Mouse (Mus musculus): ENCODE measurements around the gene Mon2. TPM values are rescaled to one million over a fixed set of nuclear protein-coding genes. Genes with fewer than 3 reads are reported as not detected.

The Mon2 gene
- total and polyA plus RNA-seq, 3 experiments: 33.8 to 38.6 TPM; not detected in 1

DNA sequence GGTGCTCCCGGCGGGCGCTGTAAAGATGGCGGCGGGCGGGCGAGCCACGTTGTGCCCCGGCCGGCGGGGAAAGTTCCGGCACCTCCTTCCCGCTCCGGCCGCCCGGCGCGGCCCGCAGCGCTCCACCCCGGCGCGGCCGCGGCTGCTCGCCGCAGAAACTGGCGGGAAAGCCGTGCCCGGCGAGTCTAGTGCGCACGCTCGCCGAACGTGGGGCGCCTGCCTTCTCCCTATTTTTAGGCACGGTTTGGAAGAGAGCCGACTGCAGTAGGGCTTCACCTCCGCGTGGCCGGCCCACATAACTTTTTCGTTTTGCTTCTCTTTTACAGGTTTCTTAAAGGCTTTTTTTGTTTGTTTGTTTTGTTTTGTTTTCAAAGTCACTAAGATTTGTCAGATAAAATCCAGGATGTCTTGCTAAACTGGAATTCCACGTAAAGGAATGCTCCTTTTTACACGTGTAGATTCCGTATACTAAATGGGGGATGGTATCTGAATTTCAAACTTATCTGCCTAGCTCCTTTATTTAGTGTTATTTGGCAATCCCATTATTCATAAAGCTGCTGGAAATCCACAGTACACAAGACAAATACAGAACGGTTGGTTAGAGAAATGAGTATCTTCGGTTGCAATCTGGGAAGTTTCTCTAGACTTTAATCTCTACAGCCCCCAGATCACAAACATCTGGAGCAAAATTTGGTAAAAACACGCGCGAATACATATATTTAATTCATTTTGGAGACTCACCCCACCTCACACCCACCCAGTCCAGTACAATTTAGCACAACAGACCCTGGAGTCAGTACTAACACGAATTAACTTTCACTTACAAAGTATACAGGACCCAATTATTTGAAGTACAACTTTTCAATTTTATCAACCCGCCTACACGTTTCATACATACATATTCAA is 89.7 kb downstream of the Mon2 start:
- Histone ChIP-seq H3K4me1 (ENCODE audit: control insufficient read depth in 1 of 2, insufficient read depth in 2 of 2, low read length in 2 of 2) (peaks cover 4 to 14% of the 10 kb centered on the region in 2 experiments; a peak in 3 of 4 replicates), H3K36me3 (ENCODE audit: control insufficient read depth in 1 of 2, insufficient read depth in 2 of 2, low read length in 2 of 2) (peaks cover 0 to 23% of the 10 kb centered on the region in 2 experiments; a peak in 2 of 4 replicates), H3K9me3 (replicated peaks; ENCODE audit: insufficient read depth, low read length) (no peaks in the 10 kb centered on the region), H3K27me3 (ENCODE audit: control insufficient read depth in 1 of 2, insufficient read depth in 2 of 2, low read length in 2 of 2) (no peaks in the 10 kb centered on the region), H3K4me3 (ENCODE audit: control insufficient read depth in 1 of 2, insufficient read depth in 1 of 2, low read depth in 2 of 2, low read length in 2 of 2) (peak overlapping the region; percentile 62 to 63), H3K27ac (ENCODE audit: control insufficient read depth, low read depth, low read length) (peak overlapping the region; percentile 98), H3K79me2 (ENCODE audit: control insufficient read depth, insufficient read depth, low read length, poor library complexity) (peaks cover 29% of the 10 kb centered on the region), H3K9ac (ENCODE audit: control insufficient read depth, low read depth, low read length, poor library complexity, severe bottlenecking) (peak overlapping the region; percentile 96)
- peak; percentile 87 for DNase-seq (ENCODE audit: low read depth, low spot score)
- TF ChIP-seq NRF1 (IDR thresholded peaks at IDR 0.05; ENCODE audit: insufficient read depth, low read depth, low read length, poor library complexity, severe bottlenecking): peak; percentile 74
- no peak for TF ChIP-seq ELF1 (IDR thresholded peaks at IDR 0.05; ENCODE audit: low read depth, low read length)
- no peak; the same call in 1 of the 2 replicates for TF ChIP-seq BHLHE40 (IDR thresholded peaks at IDR 0.05; ENCODE audit: borderline replicate concordance, low read depth, low read length)
- no peak for TF ChIP-seq ZKSCAN1 (IDR thresholded peaks at IDR 0.05; ENCODE audit: low read depth, low read length)
- no peak for TF ChIP-seq EP300 (IDR thresholded peaks at IDR 0.05; ENCODE audit: low read depth in 1 of 2, low read length in 2 of 2)
- TF ChIP-seq MAZ (IDR thresholded peaks at IDR 0.05; ENCODE audit: low read depth, low read length): peak; percentile 46; the same call in 1 of the 2 replicates
- TF ChIP-seq POLR2AphosphoS2 (IDR thresholded peaks at IDR 0.05; ENCODE audit: low read length): peak; percentile 66; the same call in 1 of the 2 replicates
- no peak; the same call in 1 of the 2 replicates for TF ChIP-seq MXI1 (IDR thresholded peaks at IDR 0.05; ENCODE audit: low read depth, low read length)
- peak; percentile 8; the same call in 1 of the 2 replicates for TF ChIP-seq NELFE (IDR thresholded peaks at IDR 0.05; ENCODE audit: low read depth, low read length)
- no peak for TF ChIP-seq CTCF (IDR thresholded peaks at IDR 0.05 in 2 of 3, conservative IDR thresholded peaks at IDR 0.05 in 1 of 3; ENCODE audit: control insufficient read depth in 1 of 3, insufficient read depth in 1 of 3, low read depth in 2 of 3, low read length in 3 of 3, poor library complexity in 1 of 3, severe bottlenecking in 1 of 3)
- peak; percentile 62 to 84; a peak in 3 of 4 replicates for TF ChIP-seq POLR2A (IDR thresholded peaks at IDR 0.05; ENCODE audit: control insufficient read depth in 1 of 2, insufficient read depth in 1 of 2, low read depth in 1 of 2, low read length in 2 of 2, poor library complexity in 1 of 2)
- no peak for TF ChIP-seq MAFK (IDR thresholded peaks at IDR 0.05; ENCODE audit: borderline replicate concordance, low read depth, low read length)
- TF ChIP-seq USF1 (IDR thresholded peaks at IDR 0.05; ENCODE audit: low read depth, low read length): no peak
- TF ChIP-seq ZMIZ1 (IDR thresholded peaks at IDR 0.05; ENCODE audit: low read depth, low read length): peak; percentile 10; the same call in 1 of the 2 replicates
- no peak for TF ChIP-seq RCOR1 (IDR thresholded peaks at IDR 0.05; ENCODE audit: low read depth, low read length)
- TF ChIP-seq ZC3H11A (IDR thresholded peaks at IDR 0.05; ENCODE audit: low read depth, low read length): no peak
- TF ChIP-seq E2F4 (IDR thresholded peaks at IDR 0.05; ENCODE audit: borderline replicate concordance, low read depth, low read length): peak; percentile 60; the same call in 1 of the 2 replicates
- no peak for TF ChIP-seq GABPA (IDR thresholded peaks at IDR 0.05; ENCODE audit: low read depth, low read length)
- no peak for TF ChIP-seq JUND (IDR thresholded peaks at IDR 0.05; ENCODE audit: low read depth, low read length)
- TF ChIP-seq MAX (IDR thresholded peaks at IDR 0.05; ENCODE audit: low read length): peak; percentile 61; the same call in 1 of the 2 replicates
- no peak for TF ChIP-seq POLR2AphosphoS5 (IDR thresholded peaks at IDR 0.05; ENCODE audit: borderline replicate concordance, low read depth, low read length)
- no peak for TF ChIP-seq ZNF384 (IDR thresholded peaks at IDR 0.05; ENCODE audit: low read depth, low read length)
- no peak for TF ChIP-seq USF2 (IDR thresholded peaks at IDR 0.05; ENCODE audit: borderline replicate concordance in 1 of 2, insufficient read depth in 1 of 2, low read depth in 1 of 2, low read length in 2 of 2)
- TF ChIP-seq SMC3 (IDR thresholded peaks at IDR 0.05; ENCODE audit: low read depth, low read length): no peak
- TF ChIP-seq CHD2 (IDR thresholded peaks at IDR 0.05; ENCODE audit: low read length): no peak
- TF ChIP-seq TCF12 (IDR thresholded peaks at IDR 0.05; ENCODE audit: low read depth, low read length): no peak; the same call in 1 of the 2 replicates
- no peak for TF ChIP-seq ETS1 (IDR thresholded peaks at IDR 0.05; ENCODE audit: low read depth, low read length)
- TF ChIP-seq CHD1 (IDR thresholded peaks at IDR 0.05; ENCODE audit: low read depth, low read length): no peak
- TF ChIP-seq UBTF (IDR thresholded peaks at IDR 0.05; ENCODE audit: borderline replicate concordance, insufficient read depth, low read depth, low read length): 0 out of 2 replicates have a peak, but pooled peaks have one; percentile 87
- TF ChIP-seq MYC (IDR thresholded peaks at IDR 0.05; ENCODE audit: low read depth, low read length): peak; percentile 98
- no peak for TF ChIP-seq MEF2A (IDR thresholded peaks at IDR 0.05; ENCODE audit: extremely low read depth, insufficient replicate concordance, low read depth, low read length, poor library complexity, severe bottlenecking)
- TF ChIP-seq GATA1 (IDR thresholded peaks at IDR 0.05; ENCODE audit: low read depth, low read length): peak; percentile 30; the same call in 1 of the 2 replicates
- TF ChIP-seq HCFC1 (IDR thresholded peaks at IDR 0.05; ENCODE audit: low read depth, low read length): peak; percentile 54; the same call in 1 of the 2 replicates
- no peak for TF ChIP-seq MYB (IDR thresholded peaks at IDR 0.05; ENCODE audit: low read depth, low read length)
